Mouse (Mus musculus): ENCODE results near the gene Islr2. TPM values are rescaled to one million over a fixed set of nuclear protein-coding genes. Genes with fewer than 3 reads are reported as not detected.

Gene Islr2
- polyA plus RNA-seq, 1 experiment = 0.07 TPM

GRCm38 (mm10) chr9:58163146-58163545 is 41.0 kb downstream of the Islr2 start:
- no peak for TF ChIP-seq MAX (IDR thresholded peaks at IDR 0.05)
- no peak for TF ChIP-seq CEBPB (IDR thresholded peaks at IDR 0.05; ENCODE audit: low read depth)
- no peak for TF ChIP-seq CTCF (IDR thresholded peaks at IDR 0.05; ENCODE audit: control insufficient read depth, insufficient read depth, insufficient read length)
- TF ChIP-seq FOSL1 (IDR thresholded peaks at IDR 0.05; ENCODE audit: insufficient read depth, low read length, poor library complexity, severe bottlenecking) = no peak
- no peak for TF ChIP-seq MYOD1 (IDR thresholded peaks at IDR 0.05; ENCODE audit: control insufficient read depth, insufficient read length, low read depth)
- no peak for TF ChIP-seq MYOG (IDR thresholded peaks at IDR 0.05; ENCODE audit: control insufficient read depth, extremely low read depth, insufficient read length)
- TF ChIP-seq USF1 (IDR thresholded peaks at IDR 0.05; ENCODE audit: low read depth) = no peak
- Histone ChIP-seq H3K36me3 (ENCODE audit: control insufficient read depth, insufficient read depth) (no peaks in the 10 kb centered on the region), H3K4me3 (ENCODE audit: insufficient read depth, poor library complexity, severe bottlenecking) (no peak overlapping the region), H3K79me2 (ENCODE audit: control insufficient read depth, insufficient read depth) (no peaks in the 10 kb centered on the region), H3ac (ENCODE audit: control insufficient read depth, insufficient read length, low read depth) (no peak overlapping the region), H3K79me3 (ENCODE audit: low read depth) (no peaks in the 10 kb centered on the region), H3K27me3 (ENCODE audit: control insufficient read depth, insufficient read depth, insufficient read length) (no peaks in the 10 kb centered on the region)

GRCm38 (mm10) chr9:58162173-58162572 is 41.9 kb downstream of the Islr2 start:
- no peak for TF ChIP-seq MAX (IDR thresholded peaks at IDR 0.05)
- TF ChIP-seq CTCF (IDR thresholded peaks at IDR 0.05; ENCODE audit: control insufficient read depth, insufficient read depth, insufficient read length) = no peak
- no peak for TF ChIP-seq MYOD1 (IDR thresholded peaks at IDR 0.05; ENCODE audit: control insufficient read depth, insufficient read length, low read depth)
- no peak for TF ChIP-seq CEBPB (IDR thresholded peaks at IDR 0.05; ENCODE audit: low read depth)
- no peak for TF ChIP-seq MYOG (IDR thresholded peaks at IDR 0.05; ENCODE audit: control insufficient read depth, extremely low read depth, insufficient read length)
- TF ChIP-seq FOSL1 (IDR thresholded peaks at IDR 0.05; ENCODE audit: insufficient read depth, low read length, poor library complexity, severe bottlenecking) = no peak
- TF ChIP-seq USF1 (IDR thresholded peaks at IDR 0.05; ENCODE audit: low read depth) = no peak
- no peak overlapping the region for H3ac ChIP-seq (ENCODE audit: control insufficient read depth, insufficient read length, low read depth)

DNA sequence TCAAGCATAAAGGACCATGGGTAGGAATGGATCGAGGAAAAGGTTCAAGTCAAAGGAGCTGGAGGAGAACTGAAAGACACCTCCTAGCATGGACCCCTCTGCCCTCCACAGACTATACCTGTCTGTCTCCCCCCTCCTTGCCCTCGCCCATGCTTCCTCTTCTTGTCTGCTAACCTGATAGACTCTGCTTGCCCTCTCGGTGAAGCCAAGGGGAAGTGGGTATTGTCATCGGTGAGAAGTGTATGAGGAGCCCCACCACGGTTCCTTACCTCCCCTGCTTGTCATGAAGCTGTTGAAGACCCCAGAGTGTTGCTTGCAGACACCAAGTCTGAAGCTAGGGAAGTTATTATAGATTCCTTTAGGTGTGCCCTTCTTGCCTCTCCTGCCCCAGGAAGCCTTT is 43.8 kb downstream of the Islr2 start:
- TF ChIP-seq MYOD1 (IDR thresholded peaks at IDR 0.05; ENCODE audit: control insufficient read depth, insufficient read length, low read depth) = no peak
- TF ChIP-seq MYOG (IDR thresholded peaks at IDR 0.05; ENCODE audit: control insufficient read depth, extremely low read depth, insufficient read length) = no peak
- no peak for TF ChIP-seq USF1 (IDR thresholded peaks at IDR 0.05; ENCODE audit: low read depth)
- no peak for TF ChIP-seq MAX (IDR thresholded peaks at IDR 0.05)
- no peak for TF ChIP-seq CTCF (IDR thresholded peaks at IDR 0.05; ENCODE audit: control insufficient read depth, insufficient read depth, insufficient read length)
- no peak for TF ChIP-seq CEBPB (IDR thresholded peaks at IDR 0.05; ENCODE audit: low read depth)
- no peak for TF ChIP-seq FOSL1 (IDR thresholded peaks at IDR 0.05; ENCODE audit: insufficient read depth, low read length, poor library complexity, severe bottlenecking)
- H3K79me3 ChIP-seq (ENCODE audit: low read depth) = no peaks in the 10 kb centered on the region
- H3K79me2 ChIP-seq (ENCODE audit: control insufficient read depth, insufficient read depth) = no peaks in the 10 kb centered on the region
- no peaks in the 10 kb centered on the region for H3K27me3 ChIP-seq (ENCODE audit: control insufficient read depth, insufficient read depth, insufficient read length)
- H3K36me3 ChIP-seq (ENCODE audit: control insufficient read depth, insufficient read depth) = no peaks in the 10 kb centered on the region
- H3ac ChIP-seq (ENCODE audit: control insufficient read depth, insufficient read length, low read depth) = no peak overlapping the region
- no peak overlapping the region for H3K4me3 ChIP-seq (ENCODE audit: insufficient read depth, poor library complexity, severe bottlenecking)

More at GRCm38 (mm10) chr9:58162173-58162572, 41.9 kb downstream of the Islr2 start:
- no peaks in the 10 kb centered on the region for H3K36me3 ChIP-seq (ENCODE audit: control insufficient read depth, insufficient read depth)
- H3K4me3 ChIP-seq (ENCODE audit: insufficient read depth, poor library complexity, severe bottlenecking) = no peak overlapping the region
- H3K79me3 ChIP-seq (ENCODE audit: low read depth) = no peaks in the 10 kb centered on the region
- no peaks in the 10 kb centered on the region for H3K27me3 ChIP-seq (ENCODE audit: control insufficient read depth, insufficient read depth, insufficient read length)
- H3K79me2 ChIP-seq (ENCODE audit: control insufficient read depth, insufficient read depth) = no peaks in the 10 kb centered on the region

DNA sequence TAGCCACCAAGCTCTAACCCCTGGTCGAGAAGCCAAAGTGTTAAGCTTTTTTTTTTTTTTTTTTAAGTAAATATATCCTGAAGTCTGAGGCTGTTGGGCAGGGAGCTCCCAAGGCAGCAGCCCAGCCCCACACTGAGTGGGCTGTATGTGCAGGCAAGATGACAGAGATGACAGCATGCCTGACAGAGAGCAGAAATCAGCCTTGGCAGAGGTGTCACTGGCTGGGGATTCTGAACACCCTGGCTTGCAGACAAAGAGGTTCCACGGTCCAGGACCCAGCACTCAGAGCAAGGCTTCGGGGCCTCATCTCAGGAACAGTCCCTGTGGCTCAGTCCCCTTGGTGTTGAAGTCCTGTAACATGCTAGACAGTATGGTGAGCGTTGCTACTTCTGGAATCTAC is 44.3 kb downstream of the Islr2 start:
- TF ChIP-seq USF1 (IDR thresholded peaks at IDR 0.05; ENCODE audit: low read depth) = no peak
- H3K36me3 ChIP-seq (ENCODE audit: control insufficient read depth, insufficient read depth) = no peaks in the 10 kb centered on the region
- no peak overlapping the region for H3K4me3 ChIP-seq (ENCODE audit: insufficient read depth, poor library complexity, severe bottlenecking)
- H3K79me2 ChIP-seq (ENCODE audit: control insufficient read depth, insufficient read depth) = no peaks in the 10 kb centered on the region
- no peak overlapping the region for H3ac ChIP-seq (ENCODE audit: control insufficient read depth, insufficient read length, low read depth)
- no peaks in the 10 kb centered on the region for H3K27me3 ChIP-seq (ENCODE audit: control insufficient read depth, insufficient read depth, insufficient read length)
- H3K79me3 ChIP-seq (ENCODE audit: low read depth) = no peaks in the 10 kb centered on the region

DNA sequence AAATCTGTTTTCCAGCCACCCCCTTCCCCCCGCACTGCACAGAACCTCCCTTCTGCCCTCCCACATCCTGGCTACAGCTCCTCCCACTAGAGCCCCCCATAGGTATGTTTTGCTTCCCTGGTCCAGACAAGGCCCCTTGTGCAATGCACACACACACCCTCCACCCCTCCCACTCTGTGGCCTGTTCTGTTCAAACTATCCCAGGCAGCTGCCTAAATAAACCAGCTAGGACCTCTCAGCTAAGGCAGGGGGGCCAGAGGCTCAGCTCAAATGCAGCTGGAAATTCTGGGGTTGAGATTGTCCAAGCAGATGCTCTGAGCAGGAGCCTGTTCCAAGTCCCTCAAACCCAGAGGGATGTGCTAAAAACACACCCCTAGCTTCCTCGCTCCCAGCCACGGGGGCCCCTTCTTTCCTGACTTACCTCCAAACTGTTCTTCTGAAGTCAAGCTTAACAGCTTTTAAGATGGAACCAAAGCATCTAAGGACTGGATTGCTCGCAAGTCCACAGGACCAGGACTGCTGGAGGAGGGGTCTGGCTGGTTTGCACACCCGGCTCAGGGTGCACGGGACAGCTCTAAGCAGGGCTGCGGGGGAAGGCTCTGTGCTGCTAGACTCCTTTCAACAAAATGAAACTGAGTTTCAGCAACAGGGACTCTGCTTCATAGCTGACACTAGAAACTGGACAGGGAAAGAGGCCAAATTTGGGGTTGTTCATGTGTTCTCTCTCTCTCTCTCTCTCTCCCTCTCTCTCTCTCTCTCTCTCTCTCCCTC is 45.4 kb downstream of the Islr2 start:
- Histone ChIP-seq H3K36me3 (ENCODE audit: control insufficient read depth, insufficient read depth) (no peaks in the 10 kb centered on the region), H3K4me3 (ENCODE audit: insufficient read depth, poor library complexity, severe bottlenecking) (no peak overlapping the region), H3K79me3 (ENCODE audit: low read depth) (no peaks in the 10 kb centered on the region), H3K79me2 (ENCODE audit: control insufficient read depth, insufficient read depth) (no peaks in the 10 kb centered on the region), H3K27me3 (ENCODE audit: control insufficient read depth, insufficient read depth, insufficient read length) (no peaks in the 10 kb centered on the region), H3ac (ENCODE audit: control insufficient read depth, insufficient read length, low read depth) (no peak overlapping the region)
- no peak for TF ChIP-seq FOSL1 (IDR thresholded peaks at IDR 0.05; ENCODE audit: insufficient read depth, low read length, poor library complexity, severe bottlenecking)
- no peak for TF ChIP-seq CEBPB (IDR thresholded peaks at IDR 0.05; ENCODE audit: low read depth)
- TF ChIP-seq USF1 (IDR thresholded peaks at IDR 0.05; ENCODE audit: low read depth) = no peak
- no peak for TF ChIP-seq MYOD1 (IDR thresholded peaks at IDR 0.05; ENCODE audit: control insufficient read depth, insufficient read length, low read depth)
- TF ChIP-seq MAX (IDR thresholded peaks at IDR 0.05) = no peak
- no peak for TF ChIP-seq CTCF (IDR thresholded peaks at IDR 0.05; ENCODE audit: control insufficient read depth, insufficient read depth, insufficient read length)
- TF ChIP-seq MYOG (IDR thresholded peaks at IDR 0.05; ENCODE audit: control insufficient read depth, extremely low read depth, insufficient read length) = no peak

DNA sequence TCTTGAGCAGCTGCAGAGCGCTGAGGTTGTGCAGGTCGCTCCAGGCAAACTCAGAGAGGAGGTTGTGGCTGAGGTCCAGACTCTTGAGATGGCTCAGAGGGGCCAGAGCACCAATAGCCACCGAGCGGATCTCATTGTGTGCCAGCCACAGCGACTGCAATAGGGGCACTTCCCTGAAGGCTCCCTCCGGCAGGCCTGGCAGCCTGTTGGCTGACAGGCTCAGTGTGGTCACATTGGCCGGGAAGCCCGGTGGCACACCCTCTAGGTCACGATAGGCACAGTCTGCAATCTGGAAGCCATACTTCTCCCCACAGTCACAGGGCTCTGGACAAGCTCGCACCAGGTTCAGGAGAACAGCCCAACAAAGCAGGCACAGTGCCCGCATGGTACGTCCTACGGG is 46.3 kb downstream of the Islr2 start:
- Histone ChIP-seq H3ac (ENCODE audit: control insufficient read depth, insufficient read length, low read depth) (no peak overlapping the region), H3K27me3 (ENCODE audit: control insufficient read depth, insufficient read depth, insufficient read length) (no peaks in the 10 kb centered on the region), H3K79me3 (ENCODE audit: low read depth) (no peaks in the 10 kb centered on the region), H3K79me2 (ENCODE audit: control insufficient read depth, insufficient read depth) (no peaks in the 10 kb centered on the region), H3K4me3 (ENCODE audit: insufficient read depth, poor library complexity, severe bottlenecking) (no peak overlapping the region), H3K36me3 (ENCODE audit: control insufficient read depth, insufficient read depth) (no peaks in the 10 kb centered on the region)
- TF ChIP-seq MYOD1 (IDR thresholded peaks at IDR 0.05; ENCODE audit: control insufficient read depth, insufficient read length, low read depth) (no peak), MYOG (IDR thresholded peaks at IDR 0.05; ENCODE audit: control insufficient read depth, extremely low read depth, insufficient read length) (no peak)

Measured in C2C12 (cell line).